Mouse (Mus musculus) neural tube, embryonic 14.5 days (tissue): ENCODE measurements around the gene Fam25c. TPM values are rescaled to one million over a fixed set of nuclear protein-coding genes. Genes with fewer than 3 reads are reported as not detected.

Source experiments
- ATAC-seq: fragments of 200-750 bp; cut with Nextera tagmentation; 2 replicates; pipeline ENCODE4 v1.8.0; 2017; ENCODE audit warnings: low read depth, mild to moderate bottlenecking, moderate TSS enrichment, moderate library complexity
- H3K27ac ChIP-seq: fragments of 300-500 bp; sonication (generic); 2 replicates; pipeline ENCODE4 v1.5.1; 2014; ENCODE audit warnings: low read depth, mild to moderate bottlenecking, control low read depth, low read length, moderate library complexity, mixed read lengths
- H3K27me3 ChIP-seq: fragments of 300-500 bp; sonication (generic); 2 replicates; pipeline ENCODE4 v1.6.1; 2014; ENCODE audit warnings: low read length; ENCODE audit not compliant: control insufficient read depth, insufficient read depth
- H3K36me3 ChIP-seq: fragments of 300-500 bp; sonication (generic); 2 replicates; pipeline ENCODE4 v1.6.1; 2014; ENCODE audit warnings: low read length, mixed read lengths; ENCODE audit not compliant: control insufficient read depth, insufficient read depth
- H3K4me1 ChIP-seq: fragments of 300-500 bp; sonication (generic); 2 replicates; pipeline ENCODE4 v1.6.1; 2014; ENCODE audit warnings: low read length; ENCODE audit not compliant: control insufficient read depth, insufficient read depth
- H3K4me2 ChIP-seq: fragments of 300-500 bp; sonication (generic); 2 replicates; pipeline ENCODE4 v1.6.1; 2014; ENCODE audit warnings: mild to moderate bottlenecking, low read depth, low read length, control low read depth
- H3K4me3 ChIP-seq: fragments of 300-500 bp; sonication (generic); 2 replicates; pipeline ENCODE4 v1.5.1; 2014; ENCODE audit warnings: low read depth, low read length, control low read depth, mixed read lengths
- H3K9ac ChIP-seq: fragments of 300-500 bp; sonication (generic); replicated peaks from 2 replicates; pipeline ENCODE4 v1.6.1; 2014; ENCODE audit warnings: low read depth, mild to moderate bottlenecking, control low read depth, low read length, mixed read lengths
- H3K9me3 ChIP-seq: fragments of 300-500 bp; sonication (generic); 2 replicates; pipeline ENCODE4 v1.6.1; 2016; ENCODE audit warnings: low read length; ENCODE audit not compliant: control insufficient read depth
- WGBS: fragments of 180-500 bp; shearing (Covaris S2); extraction: QIAGEN DNeasy Blood & Tissue Kit; methylation state at CpG from one replicate; pipeline ENCODE4 v1.1.7; 2014; 5-methylcytosine and 5-hydroxymethylcytosine counted together
- polyA plus RNA-seq: library from polyadenylated mRNA; unstranded; fragments of >200 nt; fragmentation: Nextera tagmentation; extraction: Ambion mirVana; gene quantifications from 2 replicates; pipeline ENCODE4 v1.2.1, GENCODE M21; 2014

Gene Fam25c
- polyA plus RNA-seq, 1 experiment from 2014 or later, result not detected

DNA sequence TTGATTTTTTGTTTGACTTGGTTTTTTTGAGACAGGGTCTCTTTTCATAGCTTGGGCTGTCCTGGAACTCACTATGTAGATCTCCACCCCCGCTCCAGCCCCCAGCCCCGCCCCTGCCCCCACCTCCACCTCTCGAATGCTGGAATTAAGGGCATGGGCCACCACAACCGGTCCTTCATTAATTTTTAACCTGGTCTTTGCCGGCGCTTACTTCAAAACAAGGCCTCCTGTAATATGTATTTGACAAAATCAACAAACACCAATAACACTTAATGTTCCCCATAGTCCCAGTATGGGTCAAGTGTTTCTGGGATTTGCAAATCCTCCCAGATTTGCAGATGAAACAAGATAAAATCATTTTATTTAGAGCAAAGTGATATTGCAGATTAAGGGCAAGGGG is 5.0 kb upstream of the Fam25c start:
- H3K27ac ChIP-seq, result no peak overlapping the region
- no peaks in the 10 kb centered on the region for H3K4me1 ChIP-seq
- no peaks in the 10 kb centered on the region for H3K9me3 ChIP-seq
- 46% methylated on average over 6 of the region's 6 CpGs for WGBS
- no peak overlapping the region for H3K4me2 ChIP-seq
- H3K9ac ChIP-seq, result no peak overlapping the region
- H3K27me3 ChIP-seq, result no peaks in the 10 kb centered on the region
- H3K4me3 ChIP-seq, result no peak overlapping the region
- no peak for ATAC-seq
- H3K36me3 ChIP-seq, result no peaks in the 10 kb centered on the region

DNA sequence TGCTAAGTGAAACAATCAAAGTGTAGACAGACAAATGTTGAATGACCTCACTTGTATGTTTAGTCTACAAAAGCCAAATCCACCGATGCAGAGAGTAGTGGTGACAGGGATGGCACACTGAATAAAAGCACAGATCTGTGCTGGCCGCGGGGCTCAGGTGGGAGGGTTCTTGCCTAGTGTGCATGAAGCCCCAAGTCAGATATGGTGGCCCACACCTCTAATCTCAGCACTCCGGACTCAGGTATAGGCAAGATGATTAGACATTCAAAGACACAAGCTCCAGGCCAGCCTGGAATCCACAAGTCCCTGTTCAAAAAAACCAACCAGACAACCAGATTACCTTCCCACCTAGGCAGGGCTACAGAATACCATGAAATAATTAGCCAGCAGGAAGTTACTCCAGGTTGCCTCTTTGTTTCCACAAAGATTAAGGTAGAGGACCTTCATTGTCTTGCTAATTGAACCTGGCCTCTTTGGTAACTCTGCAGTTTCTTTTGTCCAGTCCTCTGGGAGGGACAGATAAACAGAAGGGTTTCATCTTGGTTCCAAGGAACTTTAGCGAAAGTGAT is 4.5 kb upstream of the Fam25c start:
- no peak for ATAC-seq
- Histone ChIP-seq H3K4me2 (no peak overlapping the region), H3K9me3 (no peaks in the 10 kb centered on the region), H3K9ac (no peak overlapping the region), H3K27ac (no peak overlapping the region), H3K4me1 (no peaks in the 10 kb centered on the region), H3K4me3 (no peak overlapping the region), H3K27me3 (no peaks in the 10 kb centered on the region), H3K36me3 (no peaks in the 10 kb centered on the region)
- 55% methylated on average over 5 of the region's 5 CpGs for WGBS

DNA sequence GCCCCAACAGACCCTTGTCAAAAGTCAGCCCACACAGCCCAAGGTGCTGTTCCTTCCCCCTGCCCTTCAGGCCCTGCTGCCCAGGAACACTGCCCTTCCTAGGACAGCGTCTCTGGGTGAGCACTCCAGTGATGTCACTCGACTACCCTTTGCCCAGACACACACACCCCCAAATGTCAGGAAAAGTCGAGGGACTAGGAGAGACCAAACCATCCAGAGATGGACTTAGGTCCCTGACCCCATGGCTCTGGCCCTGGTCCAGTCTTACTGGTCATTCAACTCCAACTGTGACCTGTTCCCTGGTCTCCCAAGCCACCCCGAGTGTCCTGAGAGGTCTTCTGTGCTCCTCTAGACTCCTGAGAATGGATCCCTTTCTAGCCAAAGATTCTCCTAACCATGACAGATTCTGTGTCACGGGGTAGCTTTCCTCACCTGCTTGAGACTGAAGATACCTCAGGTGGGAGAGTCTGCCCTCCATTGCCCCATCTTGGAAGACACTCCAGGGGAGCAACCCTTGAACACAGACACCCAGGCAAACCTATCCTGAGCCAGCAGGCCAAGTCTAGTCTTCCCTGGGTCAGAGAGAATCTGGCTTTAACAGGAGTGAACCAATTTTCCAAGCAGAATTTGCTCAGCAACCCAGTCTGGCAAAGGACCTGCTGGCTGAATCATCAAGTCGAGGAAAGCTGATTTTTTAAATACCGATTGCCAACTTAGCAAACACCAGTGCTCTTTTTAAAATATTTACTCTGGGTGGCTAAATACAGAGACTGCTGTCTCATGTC is 2.6 kb upstream of the Fam25c start:
- Histone ChIP-seq H3K4me1 (no peaks in the 10 kb centered on the region), H3K4me2 (no peak overlapping the region), H3K9ac (no peak overlapping the region), H3K9me3 (no peaks in the 10 kb centered on the region), H3K36me3 (no peaks in the 10 kb centered on the region), H3K27ac (no peak overlapping the region), H3K27me3 (no peaks in the 10 kb centered on the region), H3K4me3 (no peak overlapping the region)
- no peak for ATAC-seq
- WGBS, result 84% methylated on average over 7 of the region's 7 CpGs

DNA sequence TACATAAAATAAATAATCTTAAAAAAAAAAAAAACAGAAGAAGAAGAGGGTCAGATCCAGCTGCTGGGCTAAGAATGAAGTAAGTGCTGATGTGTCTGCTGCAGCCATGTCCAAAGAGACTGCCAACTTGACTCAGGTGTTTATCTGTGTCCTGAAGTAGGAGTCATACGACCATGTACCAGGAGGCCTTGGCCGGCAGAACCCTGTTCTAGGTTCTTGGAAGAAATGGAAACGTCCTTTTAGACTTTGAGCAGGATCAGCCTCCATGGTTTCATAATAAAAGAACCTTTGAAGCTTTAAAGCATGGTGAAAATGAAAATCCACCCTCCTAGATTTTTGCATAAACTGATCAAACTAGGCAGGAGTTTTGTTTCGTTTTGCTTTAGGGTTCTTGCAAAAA is 777 bp downstream of the Fam25c start:
- no peak for ATAC-seq
- Histone ChIP-seq H3K36me3 (no peaks in the 10 kb centered on the region), H3K4me1 (no peaks in the 10 kb centered on the region), H3K9ac (no peak overlapping the region), H3K27me3 (no peaks in the 10 kb centered on the region), H3K4me3 (no peak overlapping the region), H3K4me2 (no peak overlapping the region), H3K27ac (no peak overlapping the region), H3K9me3 (no peaks in the 10 kb centered on the region)
- 84% methylated on average over 4 of the region's 4 CpGs for WGBS

DNA sequence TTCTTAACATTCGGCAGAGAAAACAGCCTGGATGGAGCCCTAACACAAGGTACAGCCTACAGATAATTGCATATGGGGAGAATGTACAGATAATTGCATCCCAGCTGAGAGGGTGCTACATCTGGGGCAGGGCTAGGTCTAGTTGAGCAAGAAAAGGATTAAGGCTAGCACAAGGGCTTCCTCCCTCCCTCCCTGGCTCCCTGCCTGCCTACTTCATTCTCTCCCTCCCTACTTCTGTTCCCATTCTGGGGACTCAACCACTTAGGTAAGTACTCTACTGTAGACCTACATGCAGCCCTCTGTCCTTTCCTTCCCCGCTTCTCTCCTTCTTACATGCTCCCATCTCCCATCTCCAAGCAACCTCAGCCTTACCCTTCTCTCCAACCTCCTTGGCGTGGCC is 1.9 kb downstream of the Fam25c start:
- H3K9me3 ChIP-seq, result no peaks in the 10 kb centered on the region
- H3K4me3 ChIP-seq, result no peak overlapping the region
- no peak for ATAC-seq
- no peaks in the 10 kb centered on the region for H3K36me3 ChIP-seq
- 93% methylated on average over 3 of the region's 3 CpGs for WGBS
- H3K9ac ChIP-seq, result no peak overlapping the region
- H3K4me1 ChIP-seq, result no peaks in the 10 kb centered on the region
- H3K27me3 ChIP-seq, result no peaks in the 10 kb centered on the region
- H3K4me2 ChIP-seq, result no peak overlapping the region
- no peak overlapping the region for H3K27ac ChIP-seq

DNA sequence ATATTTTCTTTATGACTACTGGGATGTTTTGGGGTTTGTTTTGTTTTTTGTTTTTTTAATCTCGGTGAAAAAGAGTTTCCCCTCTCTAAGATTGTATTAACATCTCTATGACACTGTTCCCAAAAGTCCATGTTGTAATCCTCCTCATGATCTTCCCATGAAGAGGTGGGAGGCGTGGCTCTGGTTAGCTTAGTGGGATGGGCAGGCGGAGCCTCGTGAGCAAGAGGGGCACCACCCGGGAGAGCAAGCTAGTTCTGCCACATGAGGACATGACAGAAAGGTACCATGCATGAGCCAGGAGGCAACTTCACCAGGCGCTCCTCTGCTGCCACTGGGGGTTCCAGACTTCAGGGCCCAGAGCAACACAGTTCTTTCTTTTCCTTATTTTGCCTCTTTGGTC is 2.7 kb downstream of the Fam25c start:
- 73% methylated on average over 6 of the region's 6 CpGs for WGBS

DNA sequence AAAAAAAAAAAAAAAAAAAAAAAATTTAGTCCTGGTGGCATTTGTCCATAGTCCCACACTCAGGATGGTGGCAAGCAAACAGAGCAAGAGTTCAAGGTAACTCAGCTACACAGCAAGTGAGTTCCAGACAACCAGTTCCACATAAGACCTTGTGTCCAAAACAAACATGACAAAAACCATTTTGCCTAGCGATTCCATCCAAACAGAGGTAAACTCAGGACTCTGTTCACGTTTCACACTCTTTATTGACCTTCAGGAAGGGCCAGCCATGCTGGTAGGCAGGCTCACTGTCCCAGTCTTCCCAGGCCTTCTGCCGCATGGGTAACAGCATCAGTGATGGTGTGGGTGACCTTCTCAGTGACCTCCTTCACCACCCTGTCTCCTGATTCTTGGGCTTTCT is 3.6 kb downstream of the Fam25c start:
- ATAC-seq, result no peak
- Histone ChIP-seq H3K9me3 (no peaks in the 10 kb centered on the region), H3K27ac (no peak overlapping the region), H3K4me1 (no peaks in the 10 kb centered on the region), H3K27me3 (no peaks in the 10 kb centered on the region), H3K36me3 (no peaks in the 10 kb centered on the region), H3K9ac (no peak overlapping the region), H3K4me2 (no peak overlapping the region), H3K4me3 (no peak overlapping the region)
- 55% methylated on average over 3 of the region's 3 CpGs for WGBS

More for the DNA sequence above, 2.7 kb downstream of the Fam25c start:
- no peaks in the 10 kb centered on the region for H3K9me3 ChIP-seq
- H3K4me3 ChIP-seq, result no peak overlapping the region
- H3K27ac ChIP-seq, result no peak overlapping the region
- H3K4me1 ChIP-seq, result no peaks in the 10 kb centered on the region
- H3K9ac ChIP-seq, result no peak overlapping the region
- ATAC-seq, result no peak
- no peaks in the 10 kb centered on the region for H3K36me3 ChIP-seq
- H3K27me3 ChIP-seq, result no peaks in the 10 kb centered on the region
- H3K4me2 ChIP-seq, result no peak overlapping the region

DNA sequence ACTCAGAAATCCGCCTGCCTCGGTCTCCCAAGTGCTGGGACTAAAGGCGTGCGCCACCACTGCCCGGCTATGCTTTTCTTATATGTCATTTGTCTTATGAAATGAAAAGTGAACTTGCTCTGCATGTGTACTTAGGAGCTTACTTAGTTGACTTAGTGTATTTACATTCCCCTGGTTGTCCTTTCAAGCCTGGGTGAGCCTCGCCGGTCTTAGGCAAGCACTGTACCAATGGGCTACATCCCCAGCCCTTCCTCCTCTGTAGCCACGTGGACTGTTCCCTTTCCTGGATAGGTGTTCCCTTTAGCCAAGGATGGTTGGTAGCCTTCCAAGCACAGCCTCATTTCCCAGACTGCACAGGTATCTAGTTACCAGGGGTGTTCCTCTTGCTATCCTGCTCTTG is 6.2 kb downstream of the Fam25c start:
- 88% methylated on average over 8 of the region's 8 CpGs for WGBS
- Histone ChIP-seq H3K36me3 (peaks cover 6% of the 10 kb centered on the region; the same call in 1 of the 2 replicates), H3K27me3 (no peaks in the 10 kb centered on the region), H3K4me1 (no peaks in the 10 kb centered on the region), H3K27ac (no peak overlapping the region), H3K4me2 (no peak overlapping the region), H3K4me3 (no peak overlapping the region), H3K9me3 (no peaks in the 10 kb centered on the region), H3K9ac (no peak overlapping the region)
- no peak for ATAC-seq

DNA sequence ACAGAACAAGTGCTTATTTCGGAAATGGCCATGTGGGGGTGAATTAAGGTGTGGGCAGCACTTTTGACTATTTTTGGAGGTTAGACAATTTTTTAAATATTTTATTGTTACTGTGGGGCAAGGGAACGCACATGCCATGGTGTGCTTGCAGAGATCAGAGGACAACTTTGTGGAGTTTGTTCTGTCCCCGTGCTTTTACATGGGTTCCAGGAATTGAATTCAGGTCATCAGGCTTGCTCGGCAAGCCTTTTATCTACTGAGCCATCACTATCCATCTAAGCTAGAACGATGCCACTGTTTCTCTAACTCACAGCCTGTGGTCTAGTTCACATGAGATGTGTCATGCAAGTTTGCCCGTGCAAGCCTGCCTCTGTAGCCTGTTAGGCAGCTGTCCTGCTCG is 6.9 kb downstream of the Fam25c start:
- ATAC-seq, result no peak
- WGBS, result 88% methylated on average over 7 of the region's 7 CpGs
- H3K9ac ChIP-seq, result no peak overlapping the region
- no peaks in the 10 kb centered on the region for H3K27me3 ChIP-seq
- H3K4me1 ChIP-seq, result no peaks in the 10 kb centered on the region
- H3K36me3 ChIP-seq, result peaks cover 9% of the 10 kb centered on the region
- no peak overlapping the region for H3K4me2 ChIP-seq
- no peak overlapping the region for H3K4me3 ChIP-seq
- no peak overlapping the region for H3K27ac ChIP-seq
- H3K9me3 ChIP-seq, result no peaks in the 10 kb centered on the region
